Mouse (Mus musculus) left cerebral cortex, postnatal 14 days (tissue): Measurements from ENCODE around the gene Ablim1. TPM values are rescaled to one million over a fixed set of nuclear protein-coding genes. Genes with fewer than 3 reads are reported as not detected.

ENCODE experiments used
- DNase-seq, 2 experiments: peaks; one replicate each; pipeline ENCODE4 v3.0.0; 2021 to 2022; ENCODE audit warnings: low spot score in 2 of 2, mixed read lengths in 1 of 2
- intact Hi-C: fragments of 180-260 bp; cut with DNase I; formaldehyde crosslinking; loops from one replicate; pipeline ENCODE4 v1.15.1; 2025
- total RNA-seq, 2 experiments: library from RNA; stranded (reverse); gene quantifications; 2 replicates each; pipeline ENCODE4 v1.2.3; 2021

The Ablim1 gene
- total RNA-seq, 2 experiments from 2014 or later: 105 to 120 TPM

DNA sequence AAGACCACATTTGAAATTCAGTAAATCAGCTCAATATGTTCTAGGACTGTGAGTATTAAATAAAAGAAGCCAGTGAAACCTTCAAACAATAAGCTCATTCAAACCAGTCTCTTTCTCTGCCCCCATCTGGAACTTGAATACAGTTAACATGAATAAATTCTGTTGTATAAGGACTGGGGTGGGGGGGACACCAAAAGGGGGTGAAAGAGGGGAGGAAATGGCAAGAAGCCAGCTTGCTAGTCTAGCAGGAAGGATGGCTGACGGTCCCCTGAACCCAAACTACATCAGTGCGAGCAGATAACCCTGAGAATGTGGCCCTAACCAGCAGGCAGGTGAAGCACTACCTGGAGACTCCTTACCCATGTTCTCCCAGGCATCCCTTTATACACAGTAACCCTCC, 315.8 kb downstream of the Ablim1 start:
- no peak for DNase-seq
- intact Hi-C loops: no loop called here

DNA sequence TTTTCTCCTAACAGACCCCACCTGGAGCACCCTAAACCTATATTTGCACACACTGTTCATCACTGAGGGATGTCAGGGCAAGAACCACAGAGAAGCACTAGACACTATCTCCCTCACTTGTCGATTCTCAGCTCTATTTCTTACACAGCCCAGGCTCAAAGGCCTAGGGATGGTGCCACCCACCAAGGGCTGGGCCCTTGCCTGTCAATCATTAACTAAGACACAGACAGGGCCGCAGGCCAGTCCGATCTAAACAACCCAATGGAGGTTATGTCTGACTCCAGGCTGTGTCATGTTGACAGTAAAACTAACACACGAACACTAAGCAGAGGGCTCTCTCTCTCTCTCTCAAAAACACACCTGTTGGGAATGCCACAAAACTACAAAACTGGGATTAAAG, 316.4 kb downstream of the Ablim1 start:
- no peak for DNase-seq
- intact Hi-C loops: no loop called here

DNA sequence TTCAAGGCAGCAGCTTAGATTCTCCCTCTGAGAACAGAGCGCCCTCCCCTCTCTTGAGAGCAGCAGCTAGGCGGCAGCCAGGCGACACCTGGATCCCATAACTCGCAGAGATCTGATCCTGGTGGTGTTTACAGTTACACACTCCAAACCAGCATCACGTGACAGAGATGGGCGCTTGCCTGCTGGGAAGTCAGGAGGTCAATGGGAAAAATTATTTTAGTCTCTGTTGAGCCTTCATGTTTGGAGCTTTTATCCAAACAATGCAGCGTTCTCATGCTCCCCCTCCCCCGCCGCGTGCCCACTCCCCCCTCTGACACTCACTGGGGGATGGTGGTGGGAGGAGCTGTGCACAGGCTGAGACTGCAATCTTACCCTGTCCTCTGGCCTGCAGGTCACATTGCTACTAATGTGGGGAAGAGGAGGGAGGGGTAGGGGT, 317.5 kb downstream of the Ablim1 start:
- DNase-seq: no peak
- intact Hi-C loops: no loop called here

DNA sequence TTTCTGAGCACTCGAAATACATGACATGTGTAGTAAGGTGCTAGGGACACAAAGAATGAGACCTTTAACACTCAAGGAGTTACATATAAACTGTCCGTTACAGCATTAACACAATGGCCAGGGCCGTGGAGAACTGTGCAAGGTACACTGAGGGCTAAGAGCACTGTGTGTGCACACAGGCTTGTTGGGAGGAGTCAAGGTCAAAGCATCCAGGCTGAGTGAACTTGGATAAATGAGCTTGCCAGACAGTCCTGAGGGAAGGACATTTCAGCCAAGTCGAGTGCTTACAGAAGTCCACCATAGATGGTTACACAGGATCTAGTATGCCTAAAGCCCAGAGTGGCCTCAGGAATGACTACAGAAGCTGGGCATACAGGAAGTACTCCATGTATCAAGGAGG, 319.3 kb downstream of the Ablim1 start:
- DNase-seq: no peak
- intact Hi-C loops: no loop called here

DNA sequence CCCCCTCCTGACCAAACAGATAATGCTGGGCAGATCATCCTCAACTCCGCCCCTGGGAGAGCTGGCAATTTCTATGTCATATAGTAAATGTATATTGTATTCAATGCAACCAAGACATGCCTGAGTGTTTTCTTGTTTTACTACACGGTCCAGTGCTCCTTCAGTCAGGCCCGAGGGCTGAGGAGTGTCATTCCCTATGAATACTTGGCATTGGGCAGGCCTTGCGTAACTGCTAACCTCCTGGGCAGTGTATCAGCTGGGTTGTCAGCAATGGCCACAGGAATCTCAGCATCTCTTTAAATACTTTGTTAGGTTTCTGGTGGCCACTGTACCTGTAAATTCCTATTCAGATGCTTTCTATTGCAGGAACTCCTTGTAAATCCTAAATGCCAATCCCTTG, 320.1 kb downstream of the Ablim1 start:
- DNase-seq: no peak
- intact Hi-C loops: no loop called here

GRCm38 (mm10) chr19:56993763-56994162, 321.0 kb downstream of the Ablim1 start:
- intact Hi-C loops: no loop called here
- no peak for DNase-seq

DNA sequence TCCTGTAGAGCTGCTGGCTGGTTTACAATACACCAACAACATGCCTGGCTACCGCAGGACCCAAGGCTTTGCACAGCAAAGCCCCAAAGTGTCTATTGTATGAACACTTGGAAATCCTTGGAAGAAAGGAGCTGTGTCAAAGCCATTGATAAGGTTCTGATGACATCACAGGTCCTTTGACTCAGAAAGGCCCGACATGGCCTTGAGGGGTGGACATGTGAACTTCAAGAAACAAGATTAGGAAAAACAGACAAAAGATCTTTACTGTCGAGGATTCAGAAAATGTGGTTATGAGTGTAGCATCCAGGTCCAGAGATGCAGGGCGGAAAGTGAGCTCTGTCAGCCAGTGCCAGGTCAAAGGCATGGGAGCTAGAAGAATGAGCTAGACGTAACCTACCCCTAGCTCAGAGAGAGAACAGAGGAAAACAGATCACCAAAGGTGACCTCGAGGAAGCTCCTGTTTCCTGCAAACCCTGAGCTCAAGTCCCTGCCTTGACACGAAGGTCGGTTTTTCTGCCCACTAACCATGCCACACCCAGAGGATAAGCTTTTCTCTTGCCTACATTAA, 321.7 kb downstream of the Ablim1 start:
- intact Hi-C loops: no loop called here
- no peak for DNase-seq

DNA sequence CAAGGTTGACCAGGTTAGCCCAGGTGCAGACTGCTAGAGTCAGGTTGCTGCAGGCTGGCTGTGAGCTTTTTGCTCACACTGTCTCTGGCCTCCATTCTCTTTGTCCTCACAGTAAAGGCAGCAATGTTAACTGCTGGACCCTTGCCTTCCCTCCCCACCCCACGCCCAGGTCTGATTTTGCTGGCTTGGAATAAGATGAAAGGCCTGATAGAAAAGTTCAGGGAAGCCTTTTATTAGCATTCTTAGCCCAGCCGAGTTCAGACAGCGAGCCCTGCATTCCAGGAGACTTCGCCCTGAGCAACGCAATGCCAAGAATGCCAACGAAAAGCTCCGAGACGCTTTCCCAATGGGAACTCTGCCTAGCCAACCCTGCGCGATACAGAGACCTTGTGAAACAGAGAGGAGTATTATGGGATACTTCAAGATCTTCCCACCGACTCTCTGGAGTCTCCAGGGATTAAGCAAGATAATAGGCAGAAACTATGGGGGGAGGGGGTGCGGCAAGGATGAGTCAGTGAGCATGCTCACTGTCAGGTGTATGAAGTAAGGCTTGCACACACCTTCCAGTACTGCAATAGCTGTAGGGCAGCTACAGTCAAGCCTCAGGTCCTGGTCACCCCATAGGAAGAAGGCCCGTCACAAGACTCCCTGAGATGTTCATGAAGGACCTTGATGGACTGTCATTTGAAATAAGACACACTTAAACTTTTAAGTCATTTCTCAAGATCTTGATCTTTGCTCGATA, 324.2 kb downstream of the Ablim1 start:
- peak in 1 of 2 experiments; percentile 42 for DNase-seq
- intact Hi-C loops: no loop called here

- intact Hi-C loops: no loop called here
- DNase-seq: peak in 1 of 2 experiments; percentile 40
These were observed 325.5 kb downstream of the Ablim1 start for GRCm38 (mm10) chr19:56989171-56989570.

DNA sequence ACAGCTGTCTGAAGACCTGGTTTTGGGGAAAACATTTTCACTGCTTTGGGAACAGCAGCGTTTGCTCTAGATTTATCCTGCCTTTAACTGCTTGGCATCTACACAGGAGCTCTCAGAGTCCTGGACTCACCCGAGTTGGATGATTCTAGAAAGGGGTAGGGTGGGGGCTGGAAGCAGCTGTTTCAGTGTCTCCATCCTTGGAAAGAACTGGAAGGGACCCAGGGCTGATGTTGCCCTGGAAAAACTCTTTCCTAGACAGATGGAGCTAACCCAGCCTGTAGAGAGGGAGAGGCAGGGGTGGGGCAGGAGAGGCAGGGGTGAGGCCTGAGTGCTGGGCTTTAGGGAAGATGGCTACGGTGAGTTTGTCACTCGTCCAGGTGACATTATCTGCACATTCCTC, 330.5 kb downstream of the Ablim1 start:
- intact Hi-C loops: no loop called here
- DNase-seq: peak in 1 of 2 experiments; percentile 77

- intact Hi-C loops: no loop called here
- DNase-seq: no peak
These were observed 331.0 kb downstream of the Ablim1 start for GRCm38 (mm10) chr19:56983757-56984156.

Other genes starting within 250 kb of the Ablim1 start
- gene Fam160b1, start 45.8 kb upstream of the Ablim1 start, total RNA-seq: 10 to 100 TPM; 22.6 to 23.5 TPM
- 10 to 100 TPM; 15.8 to 17.5 TPM for gene Trub1, start 138.0 kb upstream of the Ablim1 start, total RNA-seq